ENCODE assay signal across 30 mouse cellular contexts in genomic region chr1:191856886-191857651, GRCm38 (mm10). TPM values are rescaled to one million over a fixed set of nuclear protein-coding genes. Genes with fewer than 3 reads are reported as not detected.
DNase-seq lines count a peak whose midpoint lies in the region; ATAC-seq and TF ChIP-seq lines count a peak whose summit lies in the region.
"Had no signal": no experiment of that assay in that cellular context is flagged by ENCODE, and none has a peak within 500 bp of the region (broad histone marks: within the 10 kb centered on the region; RNA-seq: fewer than 3 reads in every experiment).

No protein-coding gene starts in this region.

- 56% methylated on average over 5 of the region's 5 CpGs for WGBS in kidney, adult 2 months
- WGBS in liver, embryonic 12.5 days (ENCODE audit: insufficient replicate concordance): 81% methylated on average over 5 of the region's 5 CpGs
- WGBS in liver, embryonic 15.5 days (ENCODE audit: insufficient replicate concordance): 82% methylated on average over 5 of the region's 5 CpGs

- H3K27me3 ChIP-seq in kidney, adult 2 months (replicated peaks; ENCODE audit: control insufficient read depth, insufficient read depth, low read length): no peaks in the 10 kb centered on the region
- H3K27me3 ChIP-seq in liver, embryonic 12.5 days (replicated peaks): 0 out of 2 replicates have a peak, but pooled peaks cover 16% of the 10 kb centered on the region
- 0 out of 2 replicates have a peak, but pooled peaks cover 11% of the 10 kb centered on the region for H3K27me3 ChIP-seq in liver, embryonic 15.5 days
- H3K27me3 ChIP-seq: embryonic facial prominence, embryonic 12.5 days; forebrain, embryonic 15.5 days; hindbrain, embryonic 12.5 days; intestine, embryonic 15.5 days; midbrain, embryonic 15.5 days; neural tube, embryonic 15.5 days; Patski had no signal

- no peaks in the 10 kb centered on the region for H3K36me3 ChIP-seq in kidney, adult 2 months (ENCODE audit: control insufficient read depth, insufficient read depth, low read length)
- H3K36me3 ChIP-seq in liver, embryonic 12.5 days: no peaks in the 10 kb centered on the region
- H3K36me3 ChIP-seq in liver, embryonic 15.5 days (replicated peaks): no peaks in the 10 kb centered on the region
- H3K36me3 ChIP-seq: embryonic facial prominence, embryonic 12.5 days; forebrain, embryonic 10.5 days; forebrain, embryonic 15.5 days; hindbrain, embryonic 12.5 days; intestine, embryonic 15.5 days; midbrain, embryonic 15.5 days; neural tube, embryonic 15.5 days had no signal

- no peak overlapping the region for H3K4me3 ChIP-seq in kidney, adult 2 months (ENCODE audit: insufficient read depth, low read depth, low read length)
- H3K4me3 ChIP-seq in liver, embryonic 12.5 days: no peak overlapping the region
- no peak overlapping the region for H3K4me3 ChIP-seq in liver, embryonic 15.5 days (replicated peaks)
- H3K4me3 ChIP-seq: embryonic facial prominence, embryonic 12.5 days; forebrain, embryonic 10.5 days; forebrain, embryonic 15.5 days; hindbrain, embryonic 12.5 days; intestine, embryonic 15.5 days; midbrain, embryonic 15.5 days; neural tube, embryonic 15.5 days had no signal

- TF ChIP-seq CTCF in kidney, adult 2 months (conservative IDR thresholded peaks at IDR 0.05; ENCODE audit: insufficient read depth, insufficient read length, low read depth, low read length): no peak

- no peaks in the 10 kb centered on the region for H3K9me3 ChIP-seq in liver, embryonic 12.5 days (replicated peaks)
- H3K9me3 ChIP-seq in liver, embryonic 15.5 days (replicated peaks): no peaks in the 10 kb centered on the region
- H3K9me3 ChIP-seq: embryonic facial prominence, embryonic 12.5 days; forebrain, embryonic 10.5 days; forebrain, embryonic 15.5 days; hindbrain, embryonic 12.5 days; intestine, embryonic 15.5 days; midbrain, embryonic 15.5 days; neural tube, embryonic 15.5 days had no signal

- peak overlapping the region; percentile 57 for H3K27ac ChIP-seq in kidney, adult 2 months (ENCODE audit: insufficient read depth, low read depth, low read length)
- peak overlapping the region; percentile 97; the same call in 1 of the 2 replicates for H3K27ac ChIP-seq in liver, embryonic 12.5 days
- peak overlapping the region; percentile 95 for H3K27ac ChIP-seq in liver, embryonic 15.5 days (replicated peaks)
- H3K27ac ChIP-seq: embryonic facial prominence, embryonic 12.5 days; forebrain, embryonic 10.5 days; forebrain, embryonic 15.5 days; hindbrain, embryonic 12.5 days; hindbrain, postnatal 0 days; intestine, embryonic 15.5 days; midbrain, embryonic 15.5 days; neural tube, embryonic 15.5 days had no signal

- H3K4me1 ChIP-seq in kidney, adult 2 months (ENCODE audit: control insufficient read depth, insufficient read depth, low read length): peaks cover 4% of the 10 kb centered on the region; the same call in 1 of the 2 replicates
- peaks cover 47% of the 10 kb centered on the region for H3K4me1 ChIP-seq in liver, embryonic 12.5 days
- peaks cover 48% of the 10 kb centered on the region for H3K4me1 ChIP-seq in liver, embryonic 15.5 days (replicated peaks)
- H3K4me1 ChIP-seq: embryonic facial prominence, embryonic 12.5 days; forebrain, embryonic 15.5 days; hindbrain, embryonic 12.5 days; midbrain, embryonic 15.5 days; neural tube, embryonic 15.5 days had no signal

- no peak for TF ChIP-seq POLR2A in kidney, adult 2 months (IDR thresholded peaks at IDR 0.05; ENCODE audit: low read depth, low read length)

- no peak overlapping the region for H3K4me2 ChIP-seq in liver, embryonic 12.5 days
- H3K4me2 ChIP-seq in liver, embryonic 15.5 days: no peak overlapping the region
- H3K4me2 ChIP-seq: embryonic facial prominence, embryonic 12.5 days; forebrain, embryonic 15.5 days; heart, embryonic 11.5 days; hindbrain, embryonic 12.5 days; intestine, embryonic 15.5 days; lung, embryonic 14.5 days; midbrain, embryonic 15.5 days; neural tube, embryonic 15.5 days had no signal

- ATAC-seq in cerebellum, adult (ENCODE audit: insufficient number of reproducible peaks, low FRiP score, low TSS enrichment): no peak
- ATAC-seq in liver, embryonic 12.5 days: no peak
- no peak for ATAC-seq in liver, embryonic 15.5 days (ENCODE audit: insufficient read depth)
- ATAC-seq: forebrain, embryonic 15.5 days; hindbrain, postnatal 0 days; intestine, embryonic 15.5 days; midbrain, embryonic 15.5 days; Patski had no signal

- H3K9ac ChIP-seq in liver, embryonic 12.5 days: no peak overlapping the region
- H3K9ac ChIP-seq in liver, embryonic 15.5 days: no peak overlapping the region
- H3K9ac ChIP-seq: embryonic facial prominence, embryonic 12.5 days; forebrain, embryonic 15.5 days; hindbrain, embryonic 12.5 days; intestine, embryonic 15.5 days; lung, embryonic 14.5 days; midbrain, embryonic 15.5 days; neural tube, embryonic 15.5 days had no signal

- peak; percentile 5 for DNase-seq in cerebellum, adult 9-10 months
- peak; percentile 82 for DNase-seq in kidney, adult 2 months
- no peak for DNase-seq in kidney, postnatal 4 days
- no peak for DNase-seq in liver
- DNase-seq in right cerebral cortex, postnatal 4 days: no peak
- DNase-seq: adrenal gland, postnatal 10 days; embryo, embryonic 11 days; gastrocnemius, postnatal 36 days; heart, adult 18-20 months; heart, postnatal 36 days; layer of hippocampus, postnatal 36 days; left cerebral cortex, postnatal 4 days; lung, embryonic 14.5 days; lung, postnatal 14 days; right cerebral cortex, postnatal 25 days; spleen, adult 18-20 months; thymus, postnatal 14 days had no signal

RNA-seq across cellular contexts. Expression of gene Nek2, which starts 35.8 kb away (rescaled TPM):
- polyA plus RNA-seq in kidney, adult 2 months (2012; rRNA removed): 0.47 and 0.52 TPM in 2 replicates
- polyA plus RNA-seq in liver, embryonic 12.5 days (2016; fragmentation: Nextera tagmentation; extraction: Ambion mirVana): 49.4 and 51.0 TPM in 2 replicates
- 33.5 and 34.1 TPM in 2 replicates for polyA plus RNA-seq in liver, embryonic 15.5 days (2015; fragmentation: Nextera tagmentation; extraction: Ambion mirVana)

RNA-seq across cellular contexts. Expression of gene Slc30a1, which starts 49.5 kb away (rescaled TPM):
- 18.1 and 19.9 TPM in 2 replicates for polyA plus RNA-seq in kidney, adult 2 months (2012; rRNA removed)
- 6.0 and 7.2 TPM in 2 replicates for polyA plus RNA-seq in liver, embryonic 12.5 days (2016; fragmentation: Nextera tagmentation; extraction: Ambion mirVana)
- polyA plus RNA-seq in liver, embryonic 15.5 days (2015; fragmentation: Nextera tagmentation; extraction: Ambion mirVana): 3.6 and 4.2 TPM in 2 replicates

Comparison
In these comparisons a context has a peak if more than half of its experiments do, and no peak if none do; other contexts are left out.
1. DNase-seq: peak in cerebellum, adult 9-10 months (single experiment) and kidney, adult 2 months (single experiment); none in kidney, postnatal 4 days (0 of 2), liver (single experiment) and right cerebral cortex, postnatal 4 days (single experiment).
2. RNA of gene Nek2, which starts 35.8 kb away (polyA plus RNA-seq): 49.4 to 51.0 TPM in liver, embryonic 12.5 days and 33.5 to 34.1 TPM in liver, embryonic 15.5 days; 0.47 to 0.52 TPM in kidney, adult 2 months; every median in the first group is over 10 times any median in the second.
3. Peak in every context shown above with its lines, with median percentiles within 50 percentile points of each other: H3K27ac ChIP-seq.